Mouse (Mus musculus) ZHBTc4 (cell line): ENCODE results near the gene Gm31371.
"Not testable (repeated sequence)": the region's sequence is repeated elsewhere in the genome, so short reads cannot be mapped to it uniquely, and the experiment has no call there.

Experiments
- DNase-seq: peaks from one replicate; pipeline ENCODE4 v3.0.0-alpha.2; 2011; ENCODE audit warnings: low read depth, low spot score

Gm31371 gene

DNA sequence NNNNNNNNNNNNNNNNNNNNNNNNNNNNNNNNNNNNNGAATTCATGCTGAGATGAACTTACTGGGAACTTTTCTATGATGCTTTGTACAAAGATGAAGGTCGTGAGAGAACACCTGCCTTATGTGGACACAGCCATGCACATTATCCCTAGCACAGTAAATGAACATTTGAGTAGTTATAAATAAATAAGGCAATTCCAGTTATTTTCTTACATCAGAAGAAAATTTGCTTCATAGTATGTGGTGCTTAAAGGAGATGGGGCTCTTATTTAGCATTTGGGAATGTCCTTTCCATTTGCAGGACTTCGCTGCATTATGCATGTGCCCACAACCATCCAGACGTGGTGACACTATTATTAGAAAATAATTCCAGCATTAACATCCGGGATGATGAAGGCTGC is at the start of gene Gm31371:
Gene Gm31371, plus strand, starts transcription at position 301 of the 400 bp plus-strand sequence.
- not testable (repeated sequence) for DNase-seq

DNA sequence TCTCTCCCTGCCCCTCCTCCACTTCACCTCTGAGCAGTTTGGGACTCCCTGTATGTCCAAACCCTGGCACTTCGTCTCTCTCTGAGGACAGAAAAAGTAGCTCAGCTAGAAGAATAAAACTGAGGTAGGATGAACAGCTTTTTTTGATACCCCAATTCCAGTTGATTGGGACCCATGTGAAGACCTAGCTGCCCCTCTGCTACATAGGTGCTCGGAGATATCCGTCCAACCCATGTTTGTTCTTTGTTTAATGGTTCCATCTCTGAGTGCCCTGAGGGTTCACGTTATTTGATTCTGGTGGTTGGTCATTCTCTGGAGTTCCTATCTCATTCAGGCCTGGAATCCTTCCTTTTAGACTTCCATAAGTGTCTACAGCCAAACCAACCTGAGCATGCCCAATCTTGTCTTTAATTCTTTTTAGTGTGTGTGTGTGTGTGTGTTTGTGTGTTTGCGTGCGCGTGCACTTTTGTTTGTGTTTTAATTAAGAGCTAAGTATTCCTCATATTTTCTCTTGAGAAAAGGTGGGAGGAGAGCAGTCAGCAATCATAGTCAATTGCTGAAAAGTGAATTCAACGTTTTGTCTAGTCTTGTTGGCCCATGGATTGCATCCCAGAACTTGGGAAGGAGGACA is 3.3 kb downstream of the Gm31371 start:
- not testable (repeated sequence) for DNase-seq

DNA sequence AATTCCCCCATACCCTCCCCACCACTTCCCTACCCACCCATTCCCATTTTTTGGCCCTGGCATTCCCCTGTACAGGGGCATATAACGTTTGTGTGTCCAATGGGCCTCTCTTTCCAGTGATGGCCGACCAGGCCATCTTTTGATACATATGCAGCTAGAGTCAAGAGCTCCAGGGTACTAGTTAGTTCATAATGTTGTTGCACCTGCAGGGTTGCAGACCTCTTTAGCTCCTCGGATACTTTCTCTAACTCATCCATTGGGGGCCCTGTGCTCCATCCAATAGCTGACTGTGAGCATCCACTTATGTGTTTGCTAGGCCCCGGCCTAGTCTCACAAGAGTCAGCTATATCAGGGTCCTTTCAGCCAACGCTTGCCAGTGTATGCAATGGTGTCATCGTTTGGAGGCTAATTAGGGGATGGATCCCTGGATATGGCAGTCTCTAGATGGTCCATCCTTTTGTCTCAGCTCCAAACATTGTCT is 5.7 kb downstream of the Gm31371 start:
- not testable (repeated sequence) for DNase-seq

DNA sequence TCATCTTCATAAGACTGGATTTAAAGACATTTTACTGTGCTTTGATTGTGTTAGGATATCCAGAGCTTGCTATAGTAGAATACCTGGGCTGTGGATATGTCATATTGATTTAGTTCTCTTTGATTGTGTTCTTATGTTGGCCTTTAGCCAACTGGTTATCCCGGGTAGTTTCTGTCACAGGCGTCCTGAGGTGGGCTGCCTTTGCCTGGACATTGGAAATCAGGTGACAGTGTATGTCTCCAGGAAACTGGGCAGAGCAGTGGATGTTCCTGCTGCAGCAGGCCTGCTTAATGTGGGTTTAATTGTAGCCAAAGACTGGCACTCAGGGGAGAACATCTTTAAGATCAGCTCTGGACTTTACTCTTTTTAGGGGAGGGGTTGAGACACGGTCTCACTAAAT is 15.9 kb downstream of the Gm31371 start:
- not testable (repeated sequence) for DNase-seq

DNA sequence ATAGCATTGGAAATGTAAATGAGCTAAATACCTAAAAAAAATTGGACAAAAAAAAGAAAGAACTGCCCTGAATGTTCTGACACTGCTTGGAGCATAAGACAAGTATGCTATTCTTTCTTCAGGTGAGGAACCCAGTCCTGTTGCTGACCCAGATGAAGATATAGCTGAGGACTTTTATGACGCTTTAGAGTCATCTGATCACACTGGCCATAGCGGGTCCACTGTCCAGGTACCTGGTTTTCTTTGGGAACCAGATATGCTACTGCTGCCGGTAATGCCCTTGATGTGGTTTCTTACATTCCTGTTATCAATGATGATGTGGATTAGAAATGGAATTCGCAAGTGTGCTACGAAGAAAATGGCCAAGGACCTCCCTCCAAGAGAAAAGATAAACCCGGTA is 31.1 kb downstream of the Gm31371 start:
- DNase-seq: not testable (repeated sequence)

DNA sequence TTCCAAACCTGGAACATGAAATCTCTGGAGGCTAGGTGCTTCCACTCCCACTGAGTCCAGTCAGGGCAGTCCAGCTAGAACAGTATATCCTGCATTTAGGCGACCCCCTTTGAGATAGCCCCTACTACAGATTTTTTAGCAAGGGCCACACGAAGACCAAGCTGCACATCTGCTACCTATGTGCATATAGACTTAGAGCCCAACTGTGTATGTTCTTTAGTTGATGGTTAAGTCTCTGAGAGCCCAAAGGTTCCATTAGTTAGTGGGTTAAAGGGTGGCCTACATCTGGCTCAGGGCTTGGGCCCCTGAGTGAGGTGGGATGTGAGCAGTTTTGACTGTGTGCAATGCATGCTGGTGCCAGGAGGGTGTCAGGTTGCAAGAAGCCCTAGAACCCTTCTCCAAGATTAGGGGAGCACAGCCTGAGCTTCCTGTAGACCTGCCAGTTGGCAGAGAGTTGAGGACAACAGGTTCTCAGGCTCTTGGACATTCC is 32.4 kb downstream of the Gm31371 start:
- not testable (repeated sequence) for DNase-seq

DNA sequence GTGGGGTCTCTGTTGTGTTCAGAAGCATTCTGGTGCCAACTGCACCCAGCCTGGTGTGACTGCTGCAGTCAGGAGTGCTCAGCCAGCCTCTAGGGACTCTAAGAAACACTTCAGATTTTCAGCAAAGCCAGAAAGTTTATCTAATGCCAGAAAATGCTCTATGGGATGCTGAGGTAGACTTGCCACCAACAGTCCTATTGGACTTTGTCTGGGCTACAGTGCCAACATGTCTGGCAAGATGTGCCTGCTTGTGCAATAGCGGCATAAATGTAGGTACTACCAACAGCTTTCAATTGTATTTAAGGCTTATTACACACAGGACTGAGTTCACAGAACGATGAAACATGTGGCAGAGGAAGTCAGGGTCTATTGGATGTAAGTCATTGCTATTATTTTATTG is 57.7 kb downstream of the Gm31371 start:
- no peak for DNase-seq

DNA sequence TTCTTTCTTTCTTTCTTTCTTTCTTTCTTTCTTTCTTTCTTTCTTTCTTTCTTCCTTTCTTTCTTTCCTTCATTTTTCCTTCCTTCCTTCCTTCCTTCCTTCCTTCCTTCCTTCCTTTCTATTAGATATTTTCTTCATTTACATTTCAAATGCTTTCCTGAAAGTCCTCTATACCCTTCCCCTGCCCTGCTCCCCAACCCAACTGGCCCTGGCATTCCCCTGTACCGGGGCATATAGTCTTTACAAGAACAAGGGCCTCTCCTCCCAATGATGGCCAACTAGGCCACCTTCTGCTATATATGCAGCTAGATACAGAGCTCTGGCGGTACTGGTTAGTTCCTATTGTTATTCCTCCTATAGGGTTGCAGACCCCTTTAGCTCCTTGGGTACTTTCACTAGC is 60.6 kb downstream of the Gm31371 start:
- DNase-seq: not testable (repeated sequence)

DNA sequence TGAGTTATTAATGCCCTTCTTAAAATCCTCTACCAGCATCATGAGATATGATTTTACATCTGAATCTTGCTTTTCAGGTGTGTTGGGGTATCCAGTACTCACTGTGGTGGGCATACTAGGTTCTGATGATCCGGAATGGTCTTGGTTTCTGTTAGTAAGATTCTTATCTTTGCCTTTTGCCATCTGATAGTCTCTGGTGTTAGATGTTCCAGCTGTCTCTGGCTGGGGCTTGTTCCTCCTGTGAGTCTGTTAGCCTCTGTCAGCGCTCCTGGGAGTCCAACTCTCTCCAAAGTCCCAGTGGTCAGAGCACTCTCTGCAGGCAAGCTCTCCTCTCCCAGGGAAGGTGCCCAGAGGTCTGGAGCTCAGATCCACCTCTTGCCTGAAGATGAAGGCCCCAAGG is 65.0 kb downstream of the Gm31371 start:
- not testable (repeated sequence) for DNase-seq

DNA sequence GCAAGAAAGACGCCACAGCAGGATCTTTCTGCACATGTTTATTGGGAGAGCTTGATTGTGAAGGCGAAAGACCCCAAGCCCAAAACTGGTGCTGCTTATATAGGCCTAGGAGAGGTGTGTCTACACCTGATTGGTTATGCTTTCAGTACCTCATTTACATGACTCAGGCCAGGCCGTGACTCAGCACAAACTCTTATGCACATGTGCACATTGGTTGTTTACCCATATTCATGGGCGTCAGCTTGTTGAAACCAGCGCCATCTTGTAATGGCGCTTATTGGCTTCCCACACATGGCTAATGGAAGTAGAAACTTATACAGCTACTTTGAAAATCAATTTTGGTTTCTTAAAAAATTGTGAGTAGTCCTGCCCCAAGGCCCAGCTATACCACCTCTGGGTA is 72.0 kb downstream of the Gm31371 start:
- DNase-seq: peak; percentile 42
